ENCODE assay signal across 18 mouse cellular contexts in genomic region chr10:5058876-5059275, GRCm38 (mm10). TPM values are rescaled to one million over a fixed set of nuclear protein-coding genes. Genes with fewer than 3 reads are reported as not detected.
"Had no signal": no experiment of that assay in that cellular context is flagged by ENCODE, and none has a peak within 500 bp of the region (broad histone marks: within the 10 kb centered on the region; RNA-seq: fewer than 3 reads in every experiment).

No protein-coding gene starts in this region.

- H3K27me3 ChIP-seq: liver, embryonic 15.5 days; megakaryocyte, embryonic 14.5 days had no signal

- H3K36me3 ChIP-seq: limb, embryonic 10.5 days; midbrain, embryonic 12.5 days had no signal

- H3K4me1 ChIP-seq: limb, embryonic 10.5 days; liver, embryonic 15.5 days had no signal

- H3K9ac ChIP-seq: liver, embryonic 15.5 days; midbrain, embryonic 12.5 days had no signal

- H3K9me3 ChIP-seq: limb, embryonic 10.5 days; liver, embryonic 15.5 days; megakaryocyte, embryonic 14.5 days; midbrain, embryonic 12.5 days had no signal

- H3K27ac ChIP-seq: left cerebral cortex, adult 2 months; limb, embryonic 10.5 days; liver, embryonic 15.5 days; macrophage; midbrain, embryonic 12.5 days had no signal

- DNase-seq: kidney, postnatal 25 days; lung, adult 2 months; lung, postnatal 14 days; right cerebral cortex, adult 18-20 months; right cerebral cortex, postnatal 25 days; thymus, postnatal 4 days had no signal

- H3K4me3 ChIP-seq: left cerebral cortex, adult 2 months; limb, embryonic 10.5 days; liver, embryonic 15.5 days; megakaryocyte, embryonic 14.5 days; midbrain, embryonic 12.5 days had no signal

- H3K4me2 ChIP-seq: liver, embryonic 11.5 days; liver, embryonic 15.5 days; midbrain, embryonic 12.5 days had no signal

RNA-seq across cellular contexts. Expression of gene Gm10097, which starts 10.1 kb away (rescaled TPM):
- total RNA-seq: layer of hippocampus, postnatal 25 days; left cerebral cortex, adult 2 months; left cerebral cortex, postnatal 14 days; midbrain, postnatal 0 days had no signal
- polyA plus RNA-seq: kidney, embryonic 16.5 days; lung, adult 2 months; macrophage; midbrain, embryonic 12.5 days; small intestine, adult 2 months had no signal
